In genomic region chr5:129865841-129866240, GRCm38 (mm10) we compare ENCODE assay signal across 22 mouse cellular contexts. TPM values are rescaled to one million over a fixed set of nuclear protein-coding genes. Genes with fewer than 3 reads are reported as not detected.
"Had no signal": no experiment of that assay in that cellular context is flagged by ENCODE, and none has a peak within 500 bp of the region (broad histone marks: within the 10 kb centered on the region; RNA-seq: fewer than 3 reads in every experiment).

No protein-coding gene starts in this region.

- H3K27me3 ChIP-seq: limb, embryonic 12.5 days; limb, embryonic 15.5 days; neural tube, embryonic 13.5 days; stomach, embryonic 15.5 days had no signal

- H3K9me3 ChIP-seq: limb, embryonic 12.5 days; limb, embryonic 15.5 days; midbrain, embryonic 10.5 days; midbrain, embryonic 13.5 days; neural tube, embryonic 13.5 days; stomach, embryonic 15.5 days had no signal

- ATAC-seq: liver, postnatal 0 days; lung, postnatal 0 days; midbrain, embryonic 13.5 days; midbrain, embryonic 16.5 days had no signal

- H3K4me1 ChIP-seq: stomach, embryonic 15.5 days had no signal

- H3K4me3 ChIP-seq: layer of hippocampus, adult 2 months; left cerebral cortex, adult 2 months; limb, embryonic 12.5 days; limb, embryonic 15.5 days; midbrain, embryonic 10.5 days; midbrain, embryonic 13.5 days; myocyte; neural tube, embryonic 13.5 days; stomach, embryonic 15.5 days had no signal

- DNase-seq: kidney, adult 2 months; kidney, postnatal 25 days; layer of hippocampus, adult 9-11 months; layer of hippocampus, postnatal 36 days; liver, postnatal 0 days; lung, embryonic 14.5 days; retina, postnatal 1 day; thymus, adult 18-20 months; thymus, postnatal 36 days had no signal

RNA-seq across cellular contexts. Expression of gene Zbed5, which starts 29.7 kb away (rescaled TPM):
- total RNA-seq: megakaryocyte, adult 5-6 weeks; monocyte, adult 5-6 weeks had no signal

RNA-seq across cellular contexts. Expression of gene Phkg1, which starts 32.5 kb away (rescaled TPM):
- total RNA-seq: megakaryocyte, adult 5-6 weeks; monocyte, adult 5-6 weeks had no signal
